Mouse (Mus musculus) layer of hippocampus, postnatal 10 days (tissue): ENCODE measurements around the gene Acsf2. TPM values are rescaled to one million over a fixed set of nuclear protein-coding genes. Genes with fewer than 3 reads are reported as not detected.

Experiments
- DNase-seq, 2 experiments: peaks; one replicate each; pipeline ENCODE4 v3.0.0; 2021; ENCODE audit warnings: low spot score in 2 of 2
- total RNA-seq, 2 experiments: library from RNA; stranded (reverse); gene quantifications; 2 replicates each; pipeline ENCODE4 v1.2.3; 2021

The Acsf2 gene
- total RNA-seq, 2 experiments from 2014 or later = 21.2 to 21.6 TPM

- DNase-seq = peak; percentile 98 to 99
Observed at GRCm38 (mm10) chr11:94548888-94549690, 52.6 kb downstream of the Acsf2 start, which contains the start of gene Rsad1. Rsad1 (minus strand) TSS chr11:94549255.

GRCm38 (mm10) chr11:94548041-94548784 is 53.5 kb downstream of the Acsf2 start:
- peak; percentile 64 to 69 for DNase-seq

GRCm38 (mm10) chr11:94547271-94547670 is 54.4 kb downstream of the Acsf2 start:
- no peak for DNase-seq

GRCm38 (mm10) chr11:94546381-94546780 is 55.3 kb downstream of the Acsf2 start:
- no peak for DNase-seq

- peak in 1 of 2 experiments; percentile 38 for DNase-seq
Observed at GRCm38 (mm10) chr11:94544422-94544821, 57.2 kb downstream of the Acsf2 start.

- peak; percentile 95 to 97 for DNase-seq
Observed at GRCm38 (mm10) chr11:94543932-94544331, 57.7 kb downstream of the Acsf2 start.

GRCm38 (mm10) chr11:94543344-94543743 is 58.3 kb downstream of the Acsf2 start:
- DNase-seq = no peak

GRCm38 (mm10) chr11:94542400-94542799 is 59.3 kb downstream of the Acsf2 start:
- DNase-seq = no peak

GRCm38 (mm10) chr11:94539761-94540160 is 61.9 kb downstream of the Acsf2 start:
- no peak for DNase-seq

- DNase-seq = no peak
Observed at GRCm38 (mm10) chr11:94538733-94539292, 62.9 kb downstream of the Acsf2 start.

GRCm38 (mm10) chr11:94533171-94533570 is 68.5 kb downstream of the Acsf2 start:
- no peak for DNase-seq

- DNase-seq = no peak
Observed at GRCm38 (mm10) chr11:94528879-94529278, 72.8 kb downstream of the Acsf2 start.

GRCm38 (mm10) chr11:94526171-94526879 is 75.3 kb downstream of the Acsf2 start:
- DNase-seq = no peak

- peak; percentile 50 to 64 for DNase-seq
Observed at GRCm38 (mm10) chr11:94521219-94521843, 80.3 kb downstream of the Acsf2 start, which contains the start of gene Mycbpap. Mycbpap (minus strand) TSS chr11:94521742.

GRCm38 (mm10) chr11:94513452-94513851 is 88.2 kb downstream of the Acsf2 start:
- no peak for DNase-seq

- DNase-seq = no peak
Observed at GRCm38 (mm10) chr11:94508976-94509375, 92.7 kb downstream of the Acsf2 start.
